Mouse (Mus musculus): ENCODE data around the gene Zfp414.

DNA sequence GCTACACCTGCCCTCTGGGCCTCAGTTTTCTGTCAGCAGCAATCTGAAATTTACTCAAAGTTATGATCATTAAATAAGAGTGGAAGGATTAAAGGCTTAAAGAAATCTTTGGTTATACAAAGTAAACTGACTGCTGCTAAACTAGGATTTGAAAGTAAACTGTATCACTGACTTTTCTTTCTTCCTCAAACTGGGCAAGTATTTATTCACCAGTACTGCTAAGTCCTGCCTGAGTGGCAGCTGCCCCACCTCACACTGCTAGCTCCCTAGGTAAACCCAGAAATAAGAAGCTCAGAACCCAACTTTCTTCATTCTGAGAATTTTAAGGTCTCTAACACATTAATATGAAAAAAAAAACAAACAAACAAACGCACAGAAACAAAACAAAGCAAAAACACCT is 44.9 kb downstream of the Zfp414 start:
- TF ChIP-seq CTCF (IDR thresholded peaks at IDR 0.05; ENCODE audit: extremely low read depth, insufficient read depth, low read length) = no peak
- no peak for TF ChIP-seq POLR2A (IDR thresholded peaks at IDR 0.05; ENCODE audit: extremely low read depth, insufficient read depth, low read length)

All from cortical plate, adult 2 months (tissue).